Mouse (Mus musculus): ENCODE data around the gene Ptpn20. TPM values are rescaled to one million over a fixed set of nuclear protein-coding genes. Genes with fewer than 3 reads are reported as not detected.

Gene Ptpn20
- total and polyA plus RNA-seq, 3 experiments, result 0.04 TPM; not detected in 2

- intact Hi-C loops (cut with DNase I), result no loop called here
- H3K27ac ChIP-seq, result peak overlapping the region; percentile 4
- 77% methylated on average over 6 of the region's 6 CpGs for WGBS
Observed at GRCm38 (mm10) chr14:33680621-33681020, 91.6 kb downstream of the Ptpn20 start.

GRCm38 (mm10) chr14:33682768-33683167 lies 93.8 kb downstream of the Ptpn20 start:
- 63% methylated on average over 2 of the region's 2 CpGs for WGBS
- Histone ChIP-seq H3K36me3 (ENCODE audit: control insufficient read depth, insufficient read depth, low read length) (no peaks in the 10 kb centered on the region), H3K27ac (no peak overlapping the region), H3K4me1 (ENCODE audit: control insufficient read depth, insufficient read depth, low read length) (peaks cover 2% of the 10 kb centered on the region; the same call in 1 of the 2 replicates), H3K79me2 (replicated peaks; ENCODE audit: control insufficient read depth, insufficient read depth, low read length) (no peaks in the 10 kb centered on the region), H3K27me3 (ENCODE audit: control insufficient read depth, insufficient read depth, low read length) (no peaks in the 10 kb centered on the region), H3K9ac (ENCODE audit: low read depth, low read length) (no peak overlapping the region), H3K4me3 (no peak overlapping the region)
- DNase-seq, result no peak
- TF ChIP-seq CTCF (IDR thresholded peaks at IDR 0.05) (no peak), EP300 (IDR thresholded peaks at IDR 0.05; ENCODE audit: insufficient read depth, low read depth, low read length) (no peak), POLR2A (IDR thresholded peaks at IDR 0.05; ENCODE audit: insufficient read depth, low read depth, low read length) (no peak)
- intact Hi-C loops (cut with DNase I), result no loop called here

More at GRCm38 (mm10) chr14:33680621-33681020, 91.6 kb downstream of the Ptpn20 start:
- Histone ChIP-seq H3K79me2 (replicated peaks; ENCODE audit: control insufficient read depth, insufficient read depth, low read length) (no peaks in the 10 kb centered on the region), H3K4me3 (no peak overlapping the region), H3K4me1 (ENCODE audit: control insufficient read depth, insufficient read depth, low read length) (no peaks in the 10 kb centered on the region; the same call in 1 of the 2 replicates), H3K27me3 (ENCODE audit: control insufficient read depth, insufficient read depth, low read length) (no peaks in the 10 kb centered on the region), H3K36me3 (ENCODE audit: control insufficient read depth, insufficient read depth, low read length) (no peaks in the 10 kb centered on the region), H3K9ac (ENCODE audit: low read depth, low read length) (no peak overlapping the region)
- TF ChIP-seq POLR2A (IDR thresholded peaks at IDR 0.05; ENCODE audit: insufficient read depth, low read depth, low read length) (no peak), CTCF (IDR thresholded peaks at IDR 0.05) (no peak), EP300 (IDR thresholded peaks at IDR 0.05; ENCODE audit: insufficient read depth, low read depth, low read length) (0 out of 2 replicates have a peak, but pooled peaks have one; percentile 22)
- DNase-seq, result peak; percentile 58 to 69

GRCm38 (mm10) chr14:33683701-33684100 lies 94.7 kb downstream of the Ptpn20 start:
- DNase-seq, result no peak
- intact Hi-C loops (cut with DNase I), result no loop called here
- peaks cover 4% of the 10 kb centered on the region for H3K4me1 ChIP-seq (ENCODE audit: control insufficient read depth, insufficient read depth, low read length)
- TF ChIP-seq EP300 (IDR thresholded peaks at IDR 0.05; ENCODE audit: insufficient read depth, low read depth, low read length) (no peak), CTCF (IDR thresholded peaks at IDR 0.05) (no peak), POLR2A (IDR thresholded peaks at IDR 0.05; ENCODE audit: insufficient read depth, low read depth, low read length) (no peak)
- H3K9ac ChIP-seq (ENCODE audit: low read depth, low read length), result no peak overlapping the region
- H3K79me2 ChIP-seq (replicated peaks; ENCODE audit: control insufficient read depth, insufficient read depth, low read length), result no peaks in the 10 kb centered on the region
- no peak overlapping the region for H3K27ac ChIP-seq
- no peak overlapping the region for H3K4me3 ChIP-seq
- 60% methylated on average over 13 of the region's 13 CpGs for WGBS
- no peaks in the 10 kb centered on the region for H3K36me3 ChIP-seq (ENCODE audit: control insufficient read depth, insufficient read depth, low read length)
- H3K27me3 ChIP-seq (ENCODE audit: control insufficient read depth, insufficient read depth, low read length), result no peaks in the 10 kb centered on the region

GRCm38 (mm10) chr14:33687444-33688028 lies 98.5 kb downstream of the Ptpn20 start:
- TF ChIP-seq CTCF (IDR thresholded peaks at IDR 0.05), result no peak
- TF ChIP-seq EP300 (IDR thresholded peaks at IDR 0.05; ENCODE audit: insufficient read depth, low read depth, low read length), result no peak
- no peak for TF ChIP-seq POLR2A (IDR thresholded peaks at IDR 0.05; ENCODE audit: insufficient read depth, low read depth, low read length)
- Histone ChIP-seq H3K4me1 (ENCODE audit: control insufficient read depth, insufficient read depth, low read length) (peaks cover 10% of the 10 kb centered on the region), H3K9ac (ENCODE audit: low read depth, low read length) (no peak overlapping the region), H3K27ac (peak overlapping the region; percentile 59), H3K36me3 (ENCODE audit: control insufficient read depth, insufficient read depth, low read length) (no peaks in the 10 kb centered on the region), H3K27me3 (ENCODE audit: control insufficient read depth, insufficient read depth, low read length) (no peaks in the 10 kb centered on the region), H3K4me3 (no peak overlapping the region), H3K79me2 (replicated peaks; ENCODE audit: control insufficient read depth, insufficient read depth, low read length) (no peaks in the 10 kb centered on the region)
- 13% methylated on average over 6 of the region's 6 CpGs for WGBS
- peak; percentile 45 to 62 for DNase-seq
- intact Hi-C loops (cut with DNase I), result no loop called here

- no peak for TF ChIP-seq POLR2A (IDR thresholded peaks at IDR 0.05; ENCODE audit: insufficient read depth, low read depth, low read length)
- TF ChIP-seq EP300 (IDR thresholded peaks at IDR 0.05; ENCODE audit: insufficient read depth, low read depth, low read length), result no peak
- TF ChIP-seq CTCF (IDR thresholded peaks at IDR 0.05), result no peak
- DNase-seq, result no peak
- Histone ChIP-seq H3K36me3 (ENCODE audit: control insufficient read depth, insufficient read depth, low read length) (no peaks in the 10 kb centered on the region), H3K27me3 (ENCODE audit: control insufficient read depth, insufficient read depth, low read length) (no peaks in the 10 kb centered on the region), H3K4me1 (ENCODE audit: control insufficient read depth, insufficient read depth, low read length) (peaks cover 10% of the 10 kb centered on the region), H3K4me3 (no peak overlapping the region), H3K27ac (no peak overlapping the region), H3K79me2 (replicated peaks; ENCODE audit: control insufficient read depth, insufficient read depth, low read length) (no peaks in the 10 kb centered on the region), H3K9ac (ENCODE audit: low read depth, low read length) (no peak overlapping the region)
- intact Hi-C loops (cut with DNase I), result no loop called here
Observed at GRCm38 (mm10) chr14:33689044-33689443, 100.0 kb downstream of the Ptpn20 start.

Other genes starting within 250 kb of the Ptpn20 start
- gene Mapk8, start 142.0 kb upstream of the Ptpn20 start, total RNA-seq (2021), result 10 to 100 TPM; 26.2 to 29.5 TPM
- 7.3 and 20.6 TPM in 2 replicates for gene Mapk8, start 142.0 kb upstream of the Ptpn20 start, polyA plus RNA-seq (2012; rRNA removed)
- gene Frmpd2, start 117.5 kb upstream of the Ptpn20 start, total RNA-seq (2021), result not detected
- 0.15 and 0.21 TPM in 2 replicates for gene Frmpd2, start 117.5 kb upstream of the Ptpn20 start, polyA plus RNA-seq (2012; rRNA removed)